In genomic region chr11:64673546-64673945, GRCm38 (mm10) we compare ENCODE assay signal across 23 mouse cellular contexts.
DNase-seq lines count a peak whose midpoint lies in the region; ATAC-seq lines count a peak whose summit lies in the region.
"Had no signal": no experiment of that assay in that cellular context is flagged by ENCODE, and none has a peak within 500 bp of the region (broad histone marks: within the 10 kb centered on the region; RNA-seq: fewer than 3 reads in every experiment).

No protein-coding gene starts in this region.

- no peaks in the 10 kb centered on the region for H3K27me3 ChIP-seq in forebrain, embryonic 14.5 days (replicated peaks; ENCODE audit: control insufficient read depth, insufficient read depth, low read length)
- no peaks in the 10 kb centered on the region for H3K27me3 ChIP-seq in forebrain, embryonic 11.5 days (ENCODE audit: control insufficient read depth, insufficient read depth, low read length)
- no peaks in the 10 kb centered on the region for H3K27me3 ChIP-seq in embryonic facial prominence, embryonic 12.5 days
- no peaks in the 10 kb centered on the region for H3K27me3 ChIP-seq in limb, embryonic 11.5 days (ENCODE audit: control insufficient read depth, insufficient read depth, low read length)
- no peaks in the 10 kb centered on the region for H3K27me3 ChIP-seq in hindbrain, embryonic 10.5 days (ENCODE audit: insufficient read depth, poor library complexity, severe bottlenecking)
- H3K27me3 ChIP-seq: forebrain, embryonic 15.5 days; hindbrain, embryonic 13.5 days; Patski had no signal

- H3K4me2 ChIP-seq in forebrain, embryonic 14.5 days (ENCODE audit: low read length), result no peak overlapping the region
- H3K4me2 ChIP-seq in forebrain, embryonic 11.5 days (ENCODE audit: low read depth, low read length, severe bottlenecking), result no peak overlapping the region
- H3K4me2 ChIP-seq in embryonic facial prominence, embryonic 12.5 days (replicated peaks), result no peak overlapping the region
- no peak overlapping the region for H3K4me2 ChIP-seq in limb, embryonic 11.5 days (ENCODE audit: low read depth, severe bottlenecking)
- H3K4me2 ChIP-seq: forebrain, embryonic 15.5 days; hindbrain, embryonic 13.5 days had no signal

- no peak overlapping the region for H3K27ac ChIP-seq in forebrain, embryonic 14.5 days (ENCODE audit: low read depth, low read length)
- no peak overlapping the region for H3K27ac ChIP-seq in forebrain, embryonic 11.5 days (ENCODE audit: low read depth, low read length)
- peak overlapping the region; percentile 19; the same call in 1 of the 2 replicates for H3K27ac ChIP-seq in embryonic facial prominence, embryonic 12.5 days
- H3K27ac ChIP-seq in limb, embryonic 11.5 days (replicated peaks; ENCODE audit: low read depth, low read length), result 0 out of 2 replicates have a peak overlapping the region, but pooled peaks have one; percentile 5
- H3K27ac ChIP-seq in hindbrain, embryonic 10.5 days, result no peak overlapping the region
- H3K27ac ChIP-seq: forebrain, embryonic 15.5 days; heart, embryonic 10.5 days; hindbrain, embryonic 13.5 days had no signal

- H3K36me3 ChIP-seq in forebrain, embryonic 14.5 days (ENCODE audit: control insufficient read depth, insufficient read depth, low read length), result no peaks in the 10 kb centered on the region
- no peaks in the 10 kb centered on the region for H3K36me3 ChIP-seq in forebrain, embryonic 11.5 days (ENCODE audit: control insufficient read depth, insufficient read depth, low read length)
- no peaks in the 10 kb centered on the region for H3K36me3 ChIP-seq in embryonic facial prominence, embryonic 12.5 days
- no peaks in the 10 kb centered on the region for H3K36me3 ChIP-seq in limb, embryonic 11.5 days (ENCODE audit: control insufficient read depth, insufficient read depth, low read length)
- H3K36me3 ChIP-seq in hindbrain, embryonic 10.5 days, result no peaks in the 10 kb centered on the region
- H3K36me3 ChIP-seq: forebrain, embryonic 15.5 days; heart, embryonic 10.5 days; hindbrain, embryonic 13.5 days had no signal

- WGBS in forebrain, embryonic 14.5 days, result 37% methylated on average over 4 of the region's 4 CpGs
- WGBS in forebrain, embryonic 11.5 days, result 66% methylated on average over 4 of the region's 4 CpGs
- 29% methylated on average over 4 of the region's 4 CpGs for WGBS in embryonic facial prominence, embryonic 12.5 days
- WGBS in limb, embryonic 11.5 days, result 31% methylated on average over 4 of the region's 4 CpGs
- 74% methylated on average over 4 of the region's 4 CpGs for WGBS in hindbrain, embryonic 10.5 days

- peak; percentile 46 for DNase-seq in forebrain, embryonic 14.5 days (ENCODE audit: low spot score)
- DNase-seq in forebrain, embryonic 11.5 days (ENCODE audit: low spot score), result no peak
- DNase-seq in Muller cell, postnatal 12 days (ENCODE audit: inconsistent ontology term), result peak; percentile 73
- peak; percentile 42 for DNase-seq in limb, embryonic 11.5 days (ENCODE audit: low spot score)
- DNase-seq in kidney, adult 11 months, result no peak
- no peak for DNase-seq in urinary bladder, postnatal 36 days (ENCODE audit: low spot score in 2 of 2)
- no peak for DNase-seq in hindbrain, embryonic 10.5 days (ENCODE audit: low spot score)
- DNase-seq: adrenal gland, postnatal 14 days; B cell, adult 2 months; cerebellum, adult 11 months; cerebellum, adult 8-10 months; cerebellum, postnatal 25 days; gastrocnemius, postnatal 10 days; heart, adult 18-20 months; heart, postnatal 10 days; heart, postnatal 4 days had no signal

- H3K4me1 ChIP-seq in forebrain, embryonic 14.5 days (ENCODE audit: control insufficient read depth, insufficient read depth, low read length), result no peaks in the 10 kb centered on the region
- H3K4me1 ChIP-seq in forebrain, embryonic 11.5 days (replicated peaks; ENCODE audit: control insufficient read depth, insufficient read depth, low read length), result 0 out of 2 replicates have a peak, but pooled peaks cover 2% of the 10 kb centered on the region
- H3K4me1 ChIP-seq in embryonic facial prominence, embryonic 12.5 days, result peaks cover 23% of the 10 kb centered on the region
- peaks cover 16% of the 10 kb centered on the region for H3K4me1 ChIP-seq in limb, embryonic 11.5 days (ENCODE audit: control insufficient read depth, insufficient read depth, low read length)
- H3K4me1 ChIP-seq in hindbrain, embryonic 10.5 days (replicated peaks), result no peaks in the 10 kb centered on the region
- H3K4me1 ChIP-seq: hindbrain, embryonic 13.5 days had no signal

- no peak overlapping the region for H3K4me3 ChIP-seq in forebrain, embryonic 14.5 days (ENCODE audit: low read depth, low read length)
- no peak overlapping the region for H3K4me3 ChIP-seq in forebrain, embryonic 11.5 days (ENCODE audit: low read depth, low read length)
- no peak overlapping the region for H3K4me3 ChIP-seq in embryonic facial prominence, embryonic 12.5 days
- no peak overlapping the region for H3K4me3 ChIP-seq in limb, embryonic 11.5 days (ENCODE audit: low read depth, low read length)
- H3K4me3 ChIP-seq in hindbrain, embryonic 10.5 days, result no peak overlapping the region
- H3K4me3 ChIP-seq: forebrain, embryonic 15.5 days; heart, embryonic 10.5 days; hindbrain, embryonic 13.5 days had no signal

- H3K9ac ChIP-seq in forebrain, embryonic 14.5 days (ENCODE audit: low read length), result no peak overlapping the region
- H3K9ac ChIP-seq in forebrain, embryonic 11.5 days (ENCODE audit: low read length), result no peak overlapping the region
- H3K9ac ChIP-seq in embryonic facial prominence, embryonic 12.5 days, result no peak overlapping the region
- no peak overlapping the region for H3K9ac ChIP-seq in limb, embryonic 11.5 days (ENCODE audit: low read length)
- H3K9ac ChIP-seq: forebrain, embryonic 15.5 days; hindbrain, embryonic 13.5 days had no signal

- ATAC-seq in forebrain, embryonic 14.5 days, result no peak
- ATAC-seq in forebrain, embryonic 11.5 days (replicated peaks; ENCODE audit: low FRiP score), result no peak
- ATAC-seq in embryonic facial prominence, embryonic 12.5 days (ENCODE audit: insufficient number of reproducible peaks, insufficient read depth, low FRiP score, low TSS enrichment), result no peak
- no peak for ATAC-seq in limb, embryonic 11.5 days (ENCODE audit: insufficient number of reproducible peaks, low FRiP score, low TSS enrichment, low read depth)
- ATAC-seq: activated CD4-positive, CD25-positive, alpha-beta regulatory T cell, adult 4 months; forebrain, embryonic 15.5 days; intestine, embryonic 16.5 days; Patski had no signal

- peaks cover 3% of the 10 kb centered on the region for H3K9me3 ChIP-seq in forebrain, embryonic 14.5 days (replicated peaks; ENCODE audit: control insufficient read depth, low read length)
- H3K9me3 ChIP-seq in forebrain, embryonic 11.5 days (ENCODE audit: control insufficient read depth, low read length), result no peaks in the 10 kb centered on the region
- H3K9me3 ChIP-seq in embryonic facial prominence, embryonic 12.5 days, result peaks cover 5% of the 10 kb centered on the region
- no peaks in the 10 kb centered on the region; the same call in 1 of the 2 replicates for H3K9me3 ChIP-seq in limb, embryonic 11.5 days (ENCODE audit: control insufficient read depth, low read length)
- peaks cover 11% of the 10 kb centered on the region; the same call in 1 of the 2 replicates for H3K9me3 ChIP-seq in hindbrain, embryonic 10.5 days
- H3K9me3 ChIP-seq: forebrain, embryonic 15.5 days; heart, embryonic 10.5 days had no signal

Comparison
In these comparisons a context has a peak if more than half of its experiments do, and no peak if none do; other contexts are left out.
1. DNase-seq: peak in forebrain, embryonic 14.5 days (single experiment), Muller cell, postnatal 12 days (single experiment) and limb, embryonic 11.5 days (single experiment); none in forebrain, embryonic 11.5 days (single experiment), kidney, adult 11 months (single experiment), urinary bladder, postnatal 36 days (0 of 2) and hindbrain, embryonic 10.5 days (single experiment).
2. H3K27ac ChIP-seq: peak in embryonic facial prominence, embryonic 12.5 days (single experiment) and limb, embryonic 11.5 days (single experiment); none in forebrain, embryonic 14.5 days (single experiment), forebrain, embryonic 11.5 days (single experiment) and hindbrain, embryonic 10.5 days (single experiment).